ENCODE assay signal across 23 mouse cellular contexts in genomic region chr5:90247503-90247902, GRCm38 (mm10). TPM values are rescaled to one million over a fixed set of nuclear protein-coding genes. Genes with fewer than 3 reads are reported as not detected.
DNase-seq lines count a peak whose midpoint lies in the region; ATAC-seq lines count a peak whose summit lies in the region.
"Had no signal": no experiment of that assay in that cellular context is flagged by ENCODE, and none has a peak within 500 bp of the region (broad histone marks: within the 10 kb centered on the region; RNA-seq: fewer than 3 reads in every experiment).

No protein-coding gene starts in this region.

- DNase-seq in kidney, adult 11 months = peak; percentile 48
- DNase-seq in kidney, postnatal 10 days = no peak
- DNase-seq in liver, embryonic 11.5 days (ENCODE audit: low spot score) = no peak
- no peak for DNase-seq in gastrocnemius, adult 18-20 months (ENCODE audit: low spot score)
- DNase-seq: adrenal gland, postnatal 25 days; cerebellum, adult 11 months; cerebellum, postnatal 10 days; gastrocnemius, postnatal 10 days; lung, postnatal 10 days had no signal

- H3K4me1 ChIP-seq in liver, embryonic 16.5 days (ENCODE audit: control insufficient read depth, low read depth, low read length) = peaks cover 5% of the 10 kb centered on the region
- H3K4me1 ChIP-seq in liver, embryonic 11.5 days (replicated peaks; ENCODE audit: control insufficient read depth, insufficient read depth, low read length) = no peaks in the 10 kb centered on the region
- H3K4me1 ChIP-seq in intestine, embryonic 15.5 days (replicated peaks) = no peaks in the 10 kb centered on the region
- H3K4me1 ChIP-seq in neural tube, embryonic 15.5 days = no peaks in the 10 kb centered on the region
- H3K4me1 ChIP-seq: embryonic facial prominence, embryonic 10.5 days; forebrain, embryonic 15.5 days; heart, embryonic 10.5 days; midbrain, embryonic 10.5 days; neural tube, embryonic 13.5 days had no signal

- no peaks in the 10 kb centered on the region for H3K9me3 ChIP-seq in liver, embryonic 16.5 days (replicated peaks; ENCODE audit: control insufficient read depth, low read length)
- H3K9me3 ChIP-seq in liver, embryonic 11.5 days (ENCODE audit: control insufficient read depth, low read length) = no peaks in the 10 kb centered on the region
- H3K9me3 ChIP-seq in intestine, embryonic 15.5 days = no peaks in the 10 kb centered on the region
- H3K9me3 ChIP-seq in neural tube, embryonic 15.5 days (replicated peaks) = no peaks in the 10 kb centered on the region
- H3K9me3 ChIP-seq: embryonic facial prominence, embryonic 10.5 days; forebrain, embryonic 15.5 days; G1E; heart, embryonic 10.5 days; midbrain, embryonic 10.5 days; neural tube, embryonic 13.5 days had no signal

- no peak overlapping the region for H3K4me3 ChIP-seq in liver, embryonic 16.5 days (ENCODE audit: low read depth, low read length)
- H3K4me3 ChIP-seq in liver, embryonic 11.5 days (ENCODE audit: low read depth, low read length) = no peak overlapping the region
- H3K4me3 ChIP-seq in intestine, embryonic 15.5 days (replicated peaks) = no peak overlapping the region
- H3K4me3 ChIP-seq in neural tube, embryonic 15.5 days (replicated peaks) = no peak overlapping the region
- H3K4me3 ChIP-seq: embryonic facial prominence, embryonic 10.5 days; forebrain, embryonic 15.5 days; heart, embryonic 10.5 days; layer of hippocampus, adult 2 months; midbrain, embryonic 10.5 days; myocyte; neural tube, embryonic 13.5 days had no signal

- H3K27me3 ChIP-seq in liver, embryonic 16.5 days (ENCODE audit: control insufficient read depth, insufficient read depth, low read depth, low read length) = no peaks in the 10 kb centered on the region
- H3K27me3 ChIP-seq in liver, embryonic 11.5 days (replicated peaks; ENCODE audit: control insufficient read depth, insufficient read depth, low read length) = no peaks in the 10 kb centered on the region
- no peaks in the 10 kb centered on the region for H3K27me3 ChIP-seq in intestine, embryonic 15.5 days (replicated peaks)
- H3K27me3 ChIP-seq in neural tube, embryonic 15.5 days (replicated peaks) = no peaks in the 10 kb centered on the region
- H3K27me3 ChIP-seq: forebrain, embryonic 15.5 days; neural tube, embryonic 13.5 days had no signal

- peaks cover 30% of the 10 kb centered on the region for H3K36me3 ChIP-seq in liver, embryonic 16.5 days (ENCODE audit: control insufficient read depth, insufficient read depth)
- H3K36me3 ChIP-seq in liver, embryonic 11.5 days (ENCODE audit: control insufficient read depth, insufficient read depth, low read length) = peaks cover 52% of the 10 kb centered on the region
- H3K36me3 ChIP-seq in intestine, embryonic 15.5 days = peaks cover 34% of the 10 kb centered on the region
- H3K36me3 ChIP-seq in neural tube, embryonic 15.5 days = peaks cover 75% of the 10 kb centered on the region

- H3K9ac ChIP-seq in liver, embryonic 16.5 days (ENCODE audit: low read depth, low read length) = no peak overlapping the region
- no peak overlapping the region for H3K9ac ChIP-seq in liver, embryonic 11.5 days (ENCODE audit: low read depth, low read length)
- no peak overlapping the region for H3K9ac ChIP-seq in intestine, embryonic 15.5 days
- H3K9ac ChIP-seq in neural tube, embryonic 15.5 days (replicated peaks) = no peak overlapping the region
- H3K9ac ChIP-seq: forebrain, embryonic 15.5 days; liver, embryonic 14.5 days; neural tube, embryonic 13.5 days had no signal

- H3K27ac ChIP-seq in liver, embryonic 16.5 days (ENCODE audit: low read length) = no peak overlapping the region
- no peak overlapping the region for H3K27ac ChIP-seq in liver, embryonic 11.5 days (ENCODE audit: low read depth, low read length)
- H3K27ac ChIP-seq in intestine, embryonic 15.5 days = no peak overlapping the region
- no peak overlapping the region for H3K27ac ChIP-seq in neural tube, embryonic 15.5 days (replicated peaks)
- H3K27ac ChIP-seq: embryonic facial prominence, embryonic 10.5 days; forebrain, embryonic 15.5 days; heart, embryonic 10.5 days; layer of hippocampus, adult 2 months; liver, embryonic 14.5 days; midbrain, embryonic 10.5 days; neural tube, embryonic 13.5 days had no signal

- no peak overlapping the region for H3K4me2 ChIP-seq in liver, embryonic 16.5 days (ENCODE audit: low read depth, low read length)
- H3K4me2 ChIP-seq in liver, embryonic 11.5 days = no peak overlapping the region
- H3K4me2 ChIP-seq in intestine, embryonic 15.5 days (replicated peaks) = no peak overlapping the region
- H3K4me2 ChIP-seq in neural tube, embryonic 15.5 days = no peak overlapping the region
- H3K4me2 ChIP-seq: forebrain, embryonic 15.5 days; neural tube, embryonic 13.5 days had no signal

- ATAC-seq in liver, embryonic 16.5 days (ENCODE audit: low read depth) = 0 out of 2 replicates have a peak, but pooled peaks have one; percentile 30
- no peak for ATAC-seq in liver, embryonic 11.5 days (replicated peaks; ENCODE audit: low FRiP score)
- ATAC-seq in intestine, embryonic 15.5 days = peak; percentile 49
- ATAC-seq in neural tube, embryonic 15.5 days (ENCODE audit: low FRiP score) = no peak
- ATAC-seq: forebrain, embryonic 15.5 days; hindbrain, embryonic 16.5 days; midbrain, embryonic 16.5 days had no signal

RNA-seq across cellular contexts. Expression of gene Cox18, which starts 23.7 kb away (rescaled TPM):
- 8.5 and 10.8 TPM in 2 replicates for polyA plus RNA-seq in liver, embryonic 16.5 days (2015; fragmentation: Nextera tagmentation; extraction: Ambion mirVana)
- polyA plus RNA-seq in liver, embryonic 11.5 days (2014; fragmentation: Nextera tagmentation; extraction: Ambion mirVana) = 33.0 and 35.9 TPM in 2 replicates
- 30.3 TPM in 2 replicates for polyA plus RNA-seq in intestine, embryonic 15.5 days (2015; fragmentation: Nextera tagmentation; extraction: Ambion mirVana)
- 1 to 10 TPM; 8.7 to 9.2 TPM for total RNA-seq in gastrocnemius, adult 18-20 months (2021)
- 41.7 and 43.0 TPM in 2 replicates for polyA plus RNA-seq in neural tube, embryonic 15.5 days (2015; fragmentation: Nextera tagmentation; extraction: Ambion mirVana)

Comparison
In these comparisons a context has a peak if more than half of its experiments do, and no peak if none do; other contexts are left out.
1. ATAC-seq: peak in liver, embryonic 16.5 days (single experiment) and intestine, embryonic 15.5 days (single experiment); none in liver, embryonic 11.5 days (single experiment) and neural tube, embryonic 15.5 days (single experiment).